Mouse (Mus musculus) left cerebral cortex, adult 2 months (tissue): ENCODE measurements around the gene Fndc10. TPM values are rescaled to one million over a fixed set of nuclear protein-coding genes. Genes with fewer than 3 reads are reported as not detected.
"Not testable (repeated sequence)": the region's sequence is repeated elsewhere in the genome, so short reads cannot be mapped to it uniquely, and the experiment has no call there.

ENCODE experiments used
- DNase-seq, 2 experiments: peaks; one replicate each; pipeline ENCODE4 v3.0.0; 2021 to 2022; ENCODE audit warnings: low spot score in 2 of 2, mixed read lengths in 1 of 2; ENCODE audit errors: extremely low spot score in 1 of 2
- H3K27ac ChIP-seq: fragments of 200-600 bp; 2 replicates; pipeline ENCODE4 v1.8.1; 2022
- H3K4me3 ChIP-seq: fragments of 200-600 bp; 2 replicates; pipeline ENCODE4 v1.8.1; 2022
- CTCF ChIP-seq: fragments of 200-600 bp; IDR thresholded peaks from 2 replicates; pipeline ENCODE4 v1.8.1; 2022; ENCODE audit warnings: antibody characterized with exemption, mild to moderate bottlenecking, moderate library complexity
- intact Hi-C: fragments of 180-260 bp; cut with DNase I; formaldehyde crosslinking; loops from one replicate; pipeline ENCODE4 v1.15.1; 2025
- long read RNA-seq, 2 experiments: library from polyadenylated mRNA; stranded (forward); transcript quantifications; one replicate each; pipeline ENCODE4 v2.0.0; 2021; ENCODE audit warnings: borderline mapping rate in 2 of 2
- total RNA-seq, 2 experiments: library from RNA; stranded (reverse); gene quantifications; 2 replicates each; pipeline ENCODE4 v1.2.3; 2021

The Fndc10 gene
- 10 to 100 TPM; 26.2 to 33.4 TPM for total RNA-seq
- long read RNA-seq, experiment 1, transcript Fndc10-201 (1 exons, 2,140 nt), result major isoform, 20 of 29 reads
- long read RNA-seq, experiment 1, partial matches to known transcripts, result 0 of 29 reads
- long read RNA-seq, experiment 1, other reads (novel, unspliced or antisense), result 9 of 29 reads
- long read RNA-seq, experiment 2, transcript Fndc10-201 (1 exons, 2,140 nt), result major isoform, 6 of 8 reads
- long read RNA-seq, experiment 2, partial matches to known transcripts, result 0 of 8 reads
- long read RNA-seq, experiment 2, other reads (novel, unspliced or antisense), result 2 of 8 reads

DNA sequence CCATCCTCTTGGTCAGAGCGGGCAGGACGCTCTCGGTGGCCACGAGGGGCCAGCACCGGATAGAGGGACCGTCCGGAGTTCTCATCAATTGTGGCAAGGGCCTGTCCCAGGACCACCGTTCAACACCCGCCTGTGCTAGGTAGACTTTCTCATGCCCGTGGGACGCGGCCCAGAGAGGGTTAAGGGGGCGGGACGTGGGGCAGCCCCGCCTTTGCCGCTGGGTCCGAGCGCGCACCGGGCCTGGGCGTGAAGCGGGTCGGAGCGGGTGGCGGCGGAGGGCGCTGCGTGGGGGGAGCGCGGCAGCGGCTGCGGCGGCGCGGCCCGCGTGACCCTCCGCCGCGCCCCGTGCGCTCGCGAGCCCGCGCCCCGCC lies at the start of gene Fndc10:
Fndc10 (plus strand) TSS at position 232 of the 371 bp plus-strand sequence.
- intact Hi-C loops, result loop anchor here (5.0 kb wide), 1 partner anchor 88 kb away; no protein-coding TSS in a partner anchor
- TF ChIP-seq CTCF, result no peak
- H3K4me3 ChIP-seq, result peak within 1 kb of the TSS; percentile 85
- H3K27ac ChIP-seq, result peak within 1 kb of the TSS; percentile 99
- peak; percentile 75 to 80 for DNase-seq

- H3K27ac ChIP-seq, H3K4me3 ChIP-seq, DNase-seq, intact Hi-C loops: not testable (repeated sequence)
Measured at GRCm38 (mm10) chr4:155645308-155645707, 48.8 kb upstream of the Fndc10 start, which contains the start of gene Gm10563. Gene Gm10563, minus strand, starts transcription at chr4:155645408.

DNA sequence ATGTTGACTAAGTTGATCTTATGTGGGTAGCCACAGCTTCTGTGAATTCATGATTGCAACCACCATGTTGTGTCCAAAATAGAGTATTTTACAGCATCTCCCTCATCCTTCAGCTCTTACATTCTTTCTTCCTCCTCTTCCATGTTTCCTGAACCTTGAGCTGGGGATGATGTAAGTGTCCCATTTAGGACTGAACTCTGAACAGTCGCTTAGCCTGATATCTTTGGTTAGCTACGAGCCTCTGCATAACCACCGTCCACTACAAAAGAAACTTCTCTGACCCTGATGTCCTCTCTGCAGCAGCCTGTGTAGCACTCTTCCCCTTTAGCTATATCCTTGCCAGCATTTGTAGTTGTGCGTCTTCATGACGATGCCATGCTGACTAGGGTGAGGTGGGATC lies 48.4 kb upstream of the Fndc10 start:
- no peak for DNase-seq
- Histone ChIP-seq H3K27ac (no peak overlapping the region), H3K4me3 (no peak overlapping the region)
- intact Hi-C loops, result no loop called here
- no peak for TF ChIP-seq CTCF

GRCm38 (mm10) chr4:155649355-155649754 lies 44.8 kb upstream of the Fndc10 start:
- H3K27ac ChIP-seq, result no peak overlapping the region
- TF ChIP-seq CTCF, result no peak
- DNase-seq, result no peak
- intact Hi-C loops, result no loop called here
- H3K4me3 ChIP-seq, result no peak overlapping the region

DNA sequence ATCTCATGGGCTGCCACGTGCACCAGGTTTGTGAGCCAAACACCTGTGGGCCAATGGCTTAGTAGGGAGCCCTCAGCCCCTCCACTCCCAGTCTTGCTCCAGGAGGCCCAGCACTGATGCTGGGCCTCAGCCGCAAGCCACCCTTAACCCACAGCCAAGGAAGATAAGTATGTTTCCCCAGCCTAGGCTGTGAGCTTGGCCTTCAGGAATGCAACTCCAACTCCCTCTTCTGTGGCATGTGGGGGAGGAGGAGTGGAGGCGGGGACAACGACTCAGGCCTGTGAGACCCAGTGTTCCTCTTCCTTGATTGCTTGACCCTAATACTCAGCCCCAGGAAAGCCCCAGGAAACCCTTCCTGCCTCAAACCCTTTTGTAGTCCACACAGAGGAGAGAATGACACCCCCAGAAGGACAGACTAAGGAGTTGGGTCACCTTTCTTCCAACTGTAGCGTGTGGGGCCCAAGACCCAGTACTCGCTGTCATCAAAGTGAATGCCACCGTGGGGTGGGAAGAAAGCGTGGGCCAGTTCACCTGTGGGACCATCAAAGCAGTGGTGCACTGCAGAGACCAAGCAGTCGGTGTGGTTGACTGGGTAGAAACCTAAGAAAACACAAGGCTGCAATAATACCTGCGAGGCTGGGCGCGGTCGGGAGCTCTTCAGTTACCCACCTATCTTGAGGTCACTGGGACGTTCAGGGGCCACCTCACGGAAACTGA lies 42.4 kb upstream of the Fndc10 start:
- Histone ChIP-seq H3K27ac (no peak overlapping the region), H3K4me3 (no peak overlapping the region)
- DNase-seq, result no peak
- TF ChIP-seq CTCF, result no peak
- intact Hi-C loops, result loop anchor here (5.0 kb wide), 1 partner anchor 101 kb away; no protein-coding TSS in a partner anchor

GRCm38 (mm10) chr4:155652283-155653085 lies 41.7 kb upstream of the Fndc10 start:
- TF ChIP-seq CTCF, result no peak
- peak overlapping the region; percentile 38 for H3K4me3 ChIP-seq
- DNase-seq, result no peak
- H3K27ac ChIP-seq, result no peak overlapping the region
- intact Hi-C loops, result loop anchor here (5.0 kb wide), 1 partner anchor 100 kb away; no protein-coding TSS in a partner anchor

GRCm38 (mm10) chr4:155653086-155653450 lies 41.1 kb upstream of the Fndc10 start, which contains the start of gene Mmp23:
Gene Mmp23, minus strand, starts transcription at chr4:155653384.
- Histone ChIP-seq H3K4me3 (peak within 1 kb of the TSS; percentile 38), H3K27ac (no peak within 1 kb of the TSS)
- peak in 1 of 2 experiments; percentile 29 for DNase-seq
- intact Hi-C loops, result loop anchor here (5.0 kb wide), 1 partner anchor 99 kb away; no protein-coding TSS in a partner anchor
- TF ChIP-seq CTCF, result no peak

DNA sequence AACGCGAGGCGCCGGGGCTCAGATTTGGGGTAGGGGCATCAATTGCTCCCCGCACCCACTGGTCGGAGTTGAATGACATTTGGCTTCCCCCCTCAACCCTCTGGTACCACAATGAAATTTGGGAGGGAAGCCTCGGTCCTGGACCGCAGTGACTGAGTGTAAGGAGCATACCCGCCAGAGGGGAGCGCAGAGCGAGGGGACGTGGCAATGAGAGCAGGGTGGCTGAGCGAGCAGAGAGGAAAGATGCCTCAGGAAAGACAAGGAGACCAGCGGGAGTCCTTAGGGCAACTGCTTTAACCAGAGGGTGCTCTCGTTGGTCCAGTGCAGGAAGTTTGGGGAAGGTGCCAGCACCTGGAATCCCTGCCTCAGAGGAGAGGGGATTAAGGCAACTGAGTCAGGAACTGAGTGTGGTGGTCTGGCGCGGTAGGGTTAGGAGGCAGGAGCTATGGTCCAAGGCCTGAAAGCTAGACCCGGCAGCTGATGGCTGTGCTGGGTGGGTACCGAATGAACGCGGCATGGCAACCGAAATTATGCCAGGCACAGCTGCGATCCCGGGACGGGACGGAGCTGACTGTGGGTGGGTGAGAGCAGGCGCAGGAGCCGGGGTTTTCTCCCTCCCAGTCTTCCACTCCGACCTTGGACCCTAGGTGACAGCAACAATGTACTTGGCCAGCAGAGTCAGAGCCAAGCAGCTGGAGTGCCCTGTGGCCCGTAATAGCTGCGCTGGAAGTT lies 40.5 kb upstream of the Fndc10 start:
- intact Hi-C loops, result loop anchor here (5.0 kb wide), 1 partner anchor 99 kb away; no protein-coding TSS in a partner anchor
- DNase-seq, result no peak
- Histone ChIP-seq H3K27ac (no peak overlapping the region), H3K4me3 (peak overlapping the region; percentile 38)
- TF ChIP-seq CTCF, result no peak

- TF ChIP-seq CTCF, result no peak
- H3K4me3 ChIP-seq, result no peak overlapping the region
- DNase-seq, result no peak
Measured at GRCm38 (mm10) chr4:155654183-155654455, 40.0 kb upstream of the Fndc10 start.

GRCm38 (mm10) chr4:155654456-155655298 lies 39.5 kb upstream of the Fndc10 start:
- Histone ChIP-seq H3K4me3 (no peak overlapping the region), H3K27ac (no peak overlapping the region)
- no peak for TF ChIP-seq CTCF
- DNase-seq, result no peak
- intact Hi-C loops, result loop anchor here (5.0 kb wide), 1 partner anchor 98 kb away; no protein-coding TSS in a partner anchor

More at GRCm38 (mm10) chr4:155654183-155654455, 40.0 kb upstream of the Fndc10 start:
- intact Hi-C loops, result loop anchor here (5.0 kb wide), 1 partner anchor 98 kb away; no protein-coding TSS in a partner anchor
- no peak overlapping the region for H3K27ac ChIP-seq
